Mouse (Mus musculus) embryo, embryonic 10 days (tissue): ENCODE data around the gene Thoc6.
A peak's percentile ranks its signal among the peaks of the same experiment; 100 is the strongest.

Experiments
- DNase-seq: peaks from one replicate; pipeline ENCODE4 v3.0.0-alpha.2; 2015; ENCODE audit warnings: low spot score

The Thoc6 gene

DNA sequence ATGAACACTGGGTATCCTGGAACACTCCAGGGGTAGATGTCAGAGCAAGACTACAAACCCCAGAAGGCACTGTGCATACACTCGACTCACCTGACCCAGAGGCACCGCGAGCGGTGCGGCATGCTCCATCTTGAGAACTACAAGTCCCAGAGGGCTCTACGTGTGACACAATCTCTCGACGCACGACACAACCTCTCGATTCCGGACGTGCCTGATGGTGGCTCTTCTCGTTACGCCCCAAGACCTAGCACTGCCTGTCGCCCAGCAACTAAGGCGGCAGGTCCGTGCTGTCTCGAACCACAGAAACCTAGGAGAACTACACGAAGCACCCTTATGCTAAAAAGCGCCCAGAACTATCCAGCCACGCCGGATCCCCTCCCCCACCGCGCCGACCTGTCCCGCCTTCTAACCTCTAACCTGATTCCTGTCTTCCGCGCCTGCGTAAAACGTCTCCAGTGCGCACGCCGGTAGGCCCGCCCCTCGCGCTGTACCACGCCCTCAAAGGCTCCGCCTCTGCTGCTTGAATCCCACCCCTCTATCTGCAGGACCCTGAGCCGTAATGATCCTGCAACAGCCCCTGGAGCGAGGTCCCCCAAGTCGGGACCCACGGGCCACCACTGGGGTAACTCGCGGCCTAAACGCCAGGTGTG, at the start of gene Thoc6, which contains the start of gene Hcfc1r1:
Gene Thoc6 (minus strand): TSS at position 459 of the 650 bp plus-strand sequence.
Gene Hcfc1r1 (plus strand): TSS at position 173 of the 650 bp plus-strand sequence.
- peak; percentile 96 for DNase-seq

DNA sequence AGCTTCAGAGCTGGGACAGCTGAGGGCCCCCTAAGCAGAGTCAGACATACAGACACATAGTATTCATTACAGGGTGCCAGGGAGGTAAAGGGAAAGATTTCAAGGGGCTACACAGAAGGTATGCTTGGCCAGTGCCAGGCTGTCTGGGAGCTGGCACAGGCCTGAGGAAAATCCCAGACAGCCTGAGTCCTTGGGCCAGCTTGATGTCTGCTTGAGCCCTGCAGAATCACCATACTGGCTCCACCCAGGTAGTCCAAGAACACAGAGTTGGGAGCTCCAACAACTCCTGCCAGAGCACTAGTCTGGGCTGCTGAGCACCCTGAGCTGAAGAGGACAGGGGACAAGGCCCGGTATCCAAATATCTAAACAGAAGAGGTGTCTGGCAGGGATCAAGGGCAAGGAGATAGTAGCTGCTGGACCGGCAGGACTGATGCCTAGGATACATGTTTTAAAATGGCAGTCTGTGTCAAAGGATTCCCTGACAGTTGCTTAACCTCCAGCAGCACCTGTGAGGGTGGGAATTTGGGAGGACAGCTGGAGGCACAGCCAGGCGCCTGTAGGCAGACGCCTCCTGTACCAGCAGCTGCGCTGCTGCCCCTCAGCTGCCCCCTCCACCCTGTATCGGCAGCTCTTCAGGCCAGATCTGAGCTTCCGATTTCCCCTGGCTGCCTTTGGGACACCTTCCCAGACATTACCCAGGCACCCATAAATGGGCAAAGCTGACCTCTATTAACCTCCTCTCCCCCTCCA, 48.9 kb upstream of the Thoc6 start, which contains the start of gene 1520401A03Rik:
Gene 1520401A03Rik (minus strand): TSS at position 408 of the 750 bp plus-strand sequence.
- no peak for DNase-seq

DNA sequence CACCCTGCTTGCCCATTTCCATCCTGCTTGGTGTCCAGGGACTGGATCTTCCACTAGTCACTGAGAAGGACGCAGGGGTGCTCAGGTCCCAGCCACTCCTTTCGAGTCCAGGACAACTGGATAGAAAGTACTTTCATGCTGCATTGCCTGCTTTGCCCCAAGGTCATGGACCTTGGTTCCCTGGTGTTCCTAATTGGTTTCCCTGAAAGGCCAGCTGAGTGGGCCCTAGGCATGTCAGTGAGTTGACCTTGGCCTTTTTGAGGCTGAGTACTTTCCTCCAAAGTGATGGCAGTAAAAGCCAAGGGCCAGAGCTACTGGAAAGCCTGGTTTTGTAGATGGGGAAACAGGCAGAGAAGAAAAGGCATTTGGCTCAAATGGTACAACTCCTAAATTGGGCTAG, 48.2 kb upstream of the Thoc6 start:
- no peak for DNase-seq

DNA sequence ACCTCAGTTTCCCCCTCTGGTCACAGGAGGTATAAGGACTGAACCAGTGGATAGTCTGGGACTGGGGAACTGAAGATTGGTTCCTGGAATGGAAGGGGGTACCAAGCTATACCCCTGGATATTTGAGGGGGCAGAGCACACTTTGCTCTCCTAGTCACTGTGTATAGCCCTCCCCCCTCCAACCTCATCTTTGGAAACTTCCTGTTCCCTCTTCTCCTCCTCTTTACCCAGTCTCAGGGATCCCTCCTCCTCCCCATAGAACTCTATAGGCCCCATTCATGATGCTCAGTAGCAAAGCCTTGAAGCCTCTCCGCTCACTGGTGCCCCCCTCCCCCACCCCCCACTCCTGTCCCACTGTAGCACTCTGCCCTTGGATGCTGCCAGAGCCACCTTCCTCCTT, 45.8 kb upstream of the Thoc6 start:
- no peak for DNase-seq

- DNase-seq = no peak
These were observed 43.3 kb upstream of the Thoc6 start for GRCm38 (mm10) chr17:23717003-23717402.

DNA sequence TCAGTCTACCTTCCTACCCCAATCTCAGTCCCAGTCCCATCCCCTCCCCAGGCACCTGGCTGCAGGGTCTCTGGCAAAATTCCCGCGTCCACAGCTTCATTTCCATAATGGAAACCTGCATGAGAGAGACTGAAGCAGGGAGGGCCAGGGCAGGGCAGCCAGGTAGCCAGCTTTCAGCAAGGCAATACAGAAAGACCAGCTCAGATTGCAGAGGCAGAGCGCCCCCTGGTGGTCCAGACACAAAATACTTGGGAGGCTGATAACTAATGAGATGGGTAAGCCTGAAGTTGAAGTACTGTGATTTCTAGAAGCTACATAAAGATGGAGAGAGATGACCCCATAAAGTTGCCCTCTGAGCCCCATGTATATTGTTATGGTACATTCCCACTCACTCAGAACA, 32.5 kb upstream of the Thoc6 start:
- peak; percentile 85 for DNase-seq

DNA sequence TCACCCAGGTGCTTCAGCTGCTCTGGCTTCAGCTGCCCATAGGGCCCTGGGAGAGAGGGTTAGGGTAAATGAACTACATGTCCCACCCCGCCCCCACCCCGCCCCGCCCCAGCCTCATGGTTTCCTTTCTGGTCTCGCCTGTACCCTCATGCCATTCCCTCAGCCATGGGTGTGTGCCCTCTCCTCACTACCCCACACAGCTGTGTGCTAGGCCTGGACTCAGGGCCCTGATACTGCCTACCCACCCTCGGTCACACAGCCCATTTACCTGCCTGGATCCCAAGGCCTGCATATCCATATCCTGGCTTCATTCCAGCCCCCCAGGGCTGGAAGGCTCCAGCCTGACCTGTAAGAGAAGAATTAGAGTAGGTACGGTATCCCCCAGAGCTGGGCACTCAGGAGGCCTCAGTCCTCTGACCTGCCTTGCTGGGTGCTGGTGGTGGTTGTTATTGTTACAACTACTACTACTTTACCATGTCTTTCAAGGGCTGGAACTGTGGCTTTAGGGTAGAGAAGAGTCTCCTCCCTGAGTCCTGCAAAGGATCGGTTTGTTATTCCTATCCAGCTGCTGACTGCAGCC, 31.9 kb upstream of the Thoc6 start:
- DNase-seq = no peak

- no peak for DNase-seq
These were observed 31.1 kb upstream of the Thoc6 start for GRCm38 (mm10) chr17:23704741-23705140.

DNA sequence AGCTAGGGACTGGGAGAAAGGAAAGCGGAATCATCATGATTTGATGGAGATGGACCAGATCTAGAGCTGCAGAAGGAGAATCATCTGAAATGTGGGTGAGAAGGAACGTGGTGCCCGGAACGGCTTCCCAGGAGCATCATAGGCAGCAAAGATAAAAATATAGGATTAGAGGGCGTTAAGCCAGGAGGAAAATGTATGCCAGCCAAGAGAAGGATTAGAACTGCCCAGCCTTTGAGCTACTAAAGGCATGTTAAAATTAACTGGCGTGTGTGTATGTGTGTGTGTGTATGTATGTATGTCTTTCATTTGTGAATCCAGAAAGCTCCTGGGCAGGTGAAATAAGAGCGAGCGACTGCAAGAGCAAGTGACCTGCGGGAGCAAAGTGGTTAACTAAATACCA, 29.6 kb upstream of the Thoc6 start:
- DNase-seq = no peak

- peak; percentile 96 for DNase-seq
These were observed 26.4 kb upstream of the Thoc6 start for GRCm38 (mm10) chr17:23700079-23700478.

GRCm38 (mm10) chr17:23699131-23700077, 25.7 kb upstream of the Thoc6 start:
- no peak for DNase-seq

GRCm38 (mm10) chr17:23695801-23696200, 22.1 kb upstream of the Thoc6 start:
- peak; percentile 64 for DNase-seq

- peak; percentile 17 for DNase-seq
These were observed 20.8 kb upstream of the Thoc6 start for GRCm38 (mm10) chr17:23694491-23694890.

DNA sequence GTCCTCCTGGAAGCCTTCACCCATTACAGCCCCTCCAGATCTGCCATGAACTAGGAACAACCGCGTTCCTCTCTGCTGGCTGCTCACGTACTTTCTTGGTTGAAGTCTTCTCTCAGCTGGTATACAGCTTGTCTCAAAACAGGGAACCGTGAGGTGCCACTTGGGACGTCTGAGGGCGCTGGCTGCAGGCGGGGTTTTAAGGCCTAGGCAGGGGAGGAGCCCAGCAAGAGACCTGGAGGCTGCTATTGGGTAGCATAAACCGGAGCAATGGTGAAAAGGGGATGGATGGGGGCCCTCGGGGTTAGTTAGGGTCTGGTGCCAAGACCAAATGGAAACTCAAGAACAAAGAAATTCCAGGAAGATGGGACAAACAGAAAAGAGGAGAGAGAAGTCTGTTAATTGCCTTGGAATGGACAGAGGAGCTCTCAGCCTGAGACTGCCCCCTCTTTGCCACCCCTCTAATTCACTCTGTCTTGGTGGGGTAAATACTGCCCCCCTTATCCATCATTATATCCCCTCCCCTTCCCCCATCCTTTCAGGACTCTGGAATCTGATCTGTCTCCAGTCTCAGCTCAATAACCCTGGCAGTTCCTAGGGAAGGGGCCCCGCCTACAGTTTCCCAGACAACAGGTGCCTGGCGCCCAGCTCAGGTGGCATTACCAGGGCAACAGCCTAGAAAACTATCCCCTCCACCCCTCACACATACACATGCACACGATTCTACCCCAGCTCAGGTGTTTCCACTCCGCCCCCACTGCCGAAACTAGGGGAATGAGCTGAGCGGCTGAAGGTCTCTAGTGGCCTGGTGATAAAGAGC, 10.4 kb upstream of the Thoc6 start, which contains the start of gene Cldn9:
Gene Cldn9 (minus strand): TSS at position 171 of the 817 bp plus-strand sequence.
- DNase-seq = no peak

GRCm38 (mm10) chr17:23683226-23683625, 9.5 kb upstream of the Thoc6 start:
- no peak for DNase-seq

DNA sequence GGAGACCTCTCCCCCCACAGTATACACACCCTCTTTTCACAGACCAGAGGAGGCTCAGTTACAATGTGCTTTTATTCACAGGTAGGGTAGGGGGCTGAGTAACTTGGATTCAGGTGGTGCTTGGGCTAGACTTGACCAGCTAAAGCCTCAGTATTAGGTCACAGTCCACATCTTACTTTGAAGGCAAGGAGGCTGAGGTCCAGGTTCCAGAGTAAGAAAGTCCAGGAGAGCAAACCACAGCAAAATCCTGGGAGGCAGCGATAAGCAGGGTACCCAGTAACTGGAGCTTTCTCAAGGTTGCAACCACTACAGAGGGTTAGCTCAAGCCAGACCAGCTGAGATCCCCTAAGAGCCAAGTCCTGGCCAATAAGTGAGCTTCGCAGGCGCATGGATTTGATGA, 8.8 kb upstream of the Thoc6 start:
- no peak for DNase-seq

GRCm38 (mm10) chr17:23682092-23682491, 8.4 kb upstream of the Thoc6 start:
- DNase-seq = no peak

GRCm38 (mm10) chr17:23681086-23681485, 7.4 kb upstream of the Thoc6 start:
- no peak for DNase-seq

GRCm38 (mm10) chr17:23680336-23680735, 6.7 kb upstream of the Thoc6 start:
- no peak for DNase-seq

DNA sequence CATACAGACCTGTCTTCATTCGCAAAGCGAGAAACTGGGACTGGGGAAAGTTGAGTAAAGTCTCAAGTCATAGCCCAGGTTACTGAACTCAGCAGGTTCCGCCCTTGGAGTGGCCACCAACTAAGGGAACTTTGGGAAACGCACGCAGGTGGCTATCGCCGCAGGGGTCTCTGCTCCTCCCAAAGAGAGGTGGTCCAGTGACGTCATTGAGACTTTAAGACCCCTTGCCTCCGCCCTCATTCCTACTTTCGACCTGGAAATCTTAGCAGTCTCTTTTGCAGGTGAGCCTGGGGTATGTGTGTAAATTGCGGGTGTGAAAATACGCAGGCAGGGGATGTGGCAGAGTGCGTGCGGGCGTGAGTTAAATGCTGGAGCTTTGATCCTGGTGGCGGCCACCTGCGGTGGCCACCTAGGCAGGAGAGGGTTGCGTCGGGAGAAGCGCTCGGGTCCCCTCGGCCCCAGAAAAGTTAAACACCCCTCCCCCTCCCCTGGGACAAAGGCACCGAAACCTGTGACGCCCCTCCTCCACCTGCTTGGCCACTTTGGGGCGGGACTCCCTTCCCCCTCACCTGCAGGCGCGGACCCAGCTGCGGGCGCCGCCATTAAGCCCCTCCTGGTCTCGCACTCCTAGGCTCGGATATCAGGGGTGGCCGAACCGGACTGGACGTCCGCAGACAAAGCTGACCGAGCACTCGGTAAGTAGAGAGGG, 5.6 kb upstream of the Thoc6 start, which contains the start of gene Cldn6:
Gene Cldn6 (plus strand): TSS at position 123 of the 709 bp plus-strand sequence.
- peak; percentile 55 for DNase-seq
